Mouse (Mus musculus) kidney, adult 2 months (tissue): Measurements from ENCODE around the gene Cdc27.

Experiments used
- CTCF ChIP-seq: fragments of 200-500 bp; conservative IDR thresholded peaks from 2 replicates; pipeline ENCODE4 v1.5.1; 2011; ENCODE audit warnings: low read depth, mild to moderate bottlenecking, control low read depth, low read length, moderate library complexity, mixed read lengths; ENCODE audit not compliant: insufficient read depth, insufficient read length
- POLR2A ChIP-seq: fragments of 200-500 bp; IDR thresholded peaks from one replicate; pipeline ENCODE4 v1.6.1; 2011; ENCODE audit warnings: low read depth, low read length, control low read depth

- TF ChIP-seq CTCF (no peak), POLR2A (no peak)
Measured at GRCm38 (mm10) chr11:104599265-104599945, 49.0 kb upstream of the Cdc27 start.
